Mouse (Mus musculus): ENCODE results near the gene Defa2. TPM values are rescaled to one million over a fixed set of nuclear protein-coding genes. Genes with fewer than 3 reads are reported as not detected.
"Not testable (repeated sequence)": the region's sequence is repeated elsewhere in the genome, so short reads cannot be mapped to it uniquely, and the experiment has no call there.

The Defa2 gene
- not detected in 2 replicates for polyA plus RNA-seq (2015; fragmentation: Nextera tagmentation; extraction: Ambion mirVana)

GRCm38 (mm10) chr8:21378215-21378614, at the start of gene Defa2:
Gene Defa2, plus strand, starts transcription at chr8:21378515.
- not testable (repeated sequence) for DNase-seq (ENCODE audit: low spot score)

- DNase-seq (ENCODE audit: low spot score) = not testable (repeated sequence)
Observed at GRCm38 (mm10) chr8:21391511-21391910, 13.2 kb downstream of the Defa2 start, which contains the start of gene Defa33. Gene Defa33, plus strand, starts transcription at chr8:21391811.

GRCm38 (mm10) chr8:21427111-21427510, 48.8 kb downstream of the Defa2 start, which contains the start of gene Defa36:
Gene Defa36, plus strand, starts transcription at chr8:21427411.
- DNase-seq (ENCODE audit: low spot score) = not testable (repeated sequence)

Other genes starting within 250 kb of the Defa2 start
- not detected in 2 replicates for gene Defa30, start 243.9 kb upstream of the Defa2 start, polyA plus RNA-seq (2015; fragmentation: Nextera tagmentation; extraction: Ambion mirVana)
- not detected in 2 replicates for gene Defa22, start 216.2 kb upstream of the Defa2 start, polyA plus RNA-seq (2015; fragmentation: Nextera tagmentation; extraction: Ambion mirVana)
- gene Defa31, start 186.9 kb upstream of the Defa2 start, polyA plus RNA-seq (2015; fragmentation: Nextera tagmentation; extraction: Ambion mirVana) = 0.74 TPM in 1 of 2 replicates, not detected in the other
- gene Gm15293, start 177.0 kb upstream of the Defa2 start, polyA plus RNA-seq (2015; fragmentation: Nextera tagmentation; extraction: Ambion mirVana) = not detected in 2 replicates
- not detected in 2 replicates for gene Gm15292, start 128.8 kb upstream of the Defa2 start, polyA plus RNA-seq (2015; fragmentation: Nextera tagmentation; extraction: Ambion mirVana)
- not detected in 2 replicates for gene Defa27, start 63.0 kb upstream of the Defa2 start, polyA plus RNA-seq (2015; fragmentation: Nextera tagmentation; extraction: Ambion mirVana)
- 0.28 and 0.34 TPM in 2 replicates for gene Defa29, start 51.5 kb upstream of the Defa2 start, polyA plus RNA-seq (2015; fragmentation: Nextera tagmentation; extraction: Ambion mirVana)
- gene Defa33, start 13.3 kb downstream of the Defa2 start, polyA plus RNA-seq (2015; fragmentation: Nextera tagmentation; extraction: Ambion mirVana) = 1.1 TPM in 1 of 2 replicates, not detected in the other
- gene Defa36, start 48.9 kb downstream of the Defa2 start, polyA plus RNA-seq (2015; fragmentation: Nextera tagmentation; extraction: Ambion mirVana) = not detected in 2 replicates
- 0.68 and 1.3 TPM in 2 replicates for gene Gm7849, start 78.0 kb downstream of the Defa2 start, polyA plus RNA-seq (2015; fragmentation: Nextera tagmentation; extraction: Ambion mirVana)
- gene Defa20, start 130.7 kb downstream of the Defa2 start, polyA plus RNA-seq (2015; fragmentation: Nextera tagmentation; extraction: Ambion mirVana) = 0.41 TPM in 1 of 2 replicates, not detected in the other
- 0.41 TPM in 1 of 2 replicates, not detected in the other for gene Defa32, start 150.5 kb downstream of the Defa2 start, polyA plus RNA-seq (2015; fragmentation: Nextera tagmentation; extraction: Ambion mirVana)
- gene Defa37, start 186.9 kb downstream of the Defa2 start, polyA plus RNA-seq (2015; fragmentation: Nextera tagmentation; extraction: Ambion mirVana) = not detected in 2 replicates
- gene Defa28, start 204.5 kb downstream of the Defa2 start, polyA plus RNA-seq (2015; fragmentation: Nextera tagmentation; extraction: Ambion mirVana) = not detected in 2 replicates
- not detected in 2 replicates for gene Gm7861, start 216.0 kb downstream of the Defa2 start, polyA plus RNA-seq (2015; fragmentation: Nextera tagmentation; extraction: Ambion mirVana)
- not detected in 2 replicates for gene Defa26, start 239.7 kb downstream of the Defa2 start, polyA plus RNA-seq (2015; fragmentation: Nextera tagmentation; extraction: Ambion mirVana)

Measured in thymus, postnatal 0 days (tissue).